Mouse (Mus musculus) MEL (cell line): Measurements from ENCODE around the gene Kank1. TPM values are rescaled to one million over a fixed set of nuclear protein-coding genes. Genes with fewer than 3 reads are reported as not detected.

Source experiments
- DNase-seq: peaks from one replicate; pipeline ENCODE4 v3.0.0; 2011; ENCODE audit warnings: low read depth, low spot score
- H3K27ac ChIP-seq: 2 replicates; pipeline ENCODE4 v1.5.1; 2012; ENCODE audit warnings: low read depth, mild to moderate bottlenecking, control low read depth, low read length, moderate library complexity; ENCODE audit not compliant: control insufficient read depth
- H3K27me3 ChIP-seq, 2 experiments: fragments of 150-350 bp in 1 of 2; sonication (generic) in 1 of 2; 2 replicates each; pipeline ENCODE4 v1.6.1; 2012; ENCODE audit warnings: low read length in 2 of 2, mild to moderate bottlenecking in 2 of 2, improper control_type of control experiment in 1 of 2, moderate library complexity in 1 of 2; ENCODE audit not compliant: insufficient read depth in 2 of 2, control insufficient read depth in 1 of 2
- H3K36me3 ChIP-seq, 2 experiments: 2 replicates each; pipeline ENCODE4 v1.6.1; 2012 to 2014; ENCODE audit warnings: low read length in 2 of 2, improper control_type of control experiment in 1 of 2, inconsistent platforms in 1 of 2, mild to moderate bottlenecking in 1 of 2; ENCODE audit not compliant: insufficient read depth in 2 of 2, control insufficient read depth in 1 of 2
- H3K4me1 ChIP-seq, 2 experiments: fragments of 150-350 bp in 1 of 2; sonication (generic) in 1 of 2; 2 replicates each; pipeline ENCODE4 v1.6.1; 2012; ENCODE audit warnings: low read length in 2 of 2, improper control_type of control experiment in 1 of 2, mild to moderate bottlenecking in 1 of 2; ENCODE audit not compliant: insufficient read depth in 2 of 2, control insufficient read depth in 1 of 2
- H3K4me3 ChIP-seq, 2 experiments: fragments of 150-350 bp in 1 of 2; sonication (generic) in 1 of 2; 2 replicates each; pipeline ENCODE4 v1.5.1; 2012; ENCODE audit warnings: low read depth in 2 of 2, low read length in 2 of 2, mild to moderate bottlenecking in 2 of 2, moderate library complexity in 2 of 2, control low read depth in 1 of 2, improper control_type of control experiment in 1 of 2; ENCODE audit not compliant: control insufficient read depth in 1 of 2, insufficient read depth in 1 of 2
- H3K79me2 ChIP-seq: 2 replicates; pipeline ENCODE4 v1.6.1; 2012; ENCODE audit warnings: mild to moderate bottlenecking, low read length, moderate library complexity; ENCODE audit not compliant: control insufficient read depth, poor library complexity, insufficient read depth
- H3K9ac ChIP-seq: 2 replicates; pipeline ENCODE4 v1.6.1; 2012; ENCODE audit warnings: low read depth, mild to moderate bottlenecking, control low read depth, low read length, moderate library complexity; ENCODE audit not compliant: control insufficient read depth, poor library complexity, severe bottlenecking
- H3K9me3 ChIP-seq: fragments of 150-350 bp; sonication (generic); replicated peaks from 2 replicates; pipeline ENCODE4 v1.6.1; 2012; ENCODE audit warnings: mild to moderate bottlenecking, low read length, improper control_type of control experiment, moderate library complexity; ENCODE audit not compliant: insufficient read depth
- BHLHE40 ChIP-seq: IDR thresholded peaks from 2 replicates; pipeline ENCODE4 v1.6.1; 2012; ENCODE audit warnings: low read depth, mild to moderate bottlenecking, inconsistent platforms, low read length, improper control_type of control experiment, borderline replicate concordance
- CHD1 ChIP-seq: IDR thresholded peaks from 2 replicates; pipeline ENCODE4 v1.6.1; 2012; ENCODE audit warnings: low read depth, mild to moderate bottlenecking, inconsistent platforms, low read length, improper control_type of control experiment
- CHD2 ChIP-seq: IDR thresholded peaks from 2 replicates; pipeline ENCODE4 v1.6.1; 2011; ENCODE audit warnings: low read length, improper control_type of control experiment
- CTCF ChIP-seq, 3 experiments: IDR thresholded peaks in 2 of 3; conservative IDR thresholded peaks in 1 of 3; 2 replicates each; pipeline ENCODE4 v1.5.1; 2011 to 2012; ENCODE audit warnings: low read length in 3 of 3, low read depth in 2 of 3, mild to moderate bottlenecking in 2 of 3, improper control_type of control experiment in 1 of 3, inconsistent platforms in 1 of 3, mixed read lengths in 1 of 3, moderate library complexity in 1 of 3; ENCODE audit not compliant: control insufficient read depth in 1 of 3, insufficient read depth in 1 of 3, poor library complexity in 1 of 3, severe bottlenecking in 1 of 3
- E2F4 ChIP-seq: IDR thresholded peaks from 2 replicates; pipeline ENCODE4 v1.6.1; 2011; ENCODE audit warnings: low read depth, low read length, improper control_type of control experiment, borderline replicate concordance
- EP300 ChIP-seq, 2 experiments: IDR thresholded peaks; 2 replicates each; pipeline ENCODE4 v1.6.1; 2011; ENCODE audit warnings: improper control_type of control experiment in 2 of 2, low read length in 2 of 2, low read depth in 1 of 2, mild to moderate bottlenecking in 1 of 2
- ETS1 ChIP-seq: IDR thresholded peaks from 2 replicates; pipeline ENCODE4 v1.6.1; 2012; ENCODE audit warnings: low read depth, mild to moderate bottlenecking, inconsistent platforms, low read length, improper control_type of control experiment, moderate library complexity
- GATA1 ChIP-seq: IDR thresholded peaks from 2 replicates; pipeline ENCODE4 v1.6.1; 2011; ENCODE audit warnings: low read depth, low read length, improper control_type of control experiment
- MAFK ChIP-seq: IDR thresholded peaks from 2 replicates; pipeline ENCODE4 v1.6.1; 2011; ENCODE audit warnings: low read depth, mild to moderate bottlenecking, low read length, improper control_type of control experiment, borderline replicate concordance
- MAZ ChIP-seq: IDR thresholded peaks from 2 replicates; pipeline ENCODE4 v1.6.1; 2012; ENCODE audit warnings: low read depth, mild to moderate bottlenecking, inconsistent platforms, low read length, improper control_type of control experiment
- MEF2A ChIP-seq: IDR thresholded peaks from 2 replicates; pipeline ENCODE4 v1.6.1; 2014; ENCODE audit warnings: low read depth, mild to moderate bottlenecking, inconsistent platforms, low read length, improper control_type of control experiment; ENCODE audit not compliant: poor library complexity, insufficient replicate concordance, severe bottlenecking; ENCODE audit errors: extremely low read depth
- MXI1 ChIP-seq: IDR thresholded peaks from 2 replicates; pipeline ENCODE4 v1.6.1; 2011; ENCODE audit warnings: mild to moderate bottlenecking, low read depth, low read length, improper control_type of control experiment
- MYC ChIP-seq: IDR thresholded peaks from 2 replicates; pipeline ENCODE4 v1.6.1; 2011; ENCODE audit warnings: low read depth, mild to moderate bottlenecking, low read length, improper control_type of control experiment, moderate library complexity
- NRF1 ChIP-seq: IDR thresholded peaks from 2 replicates; pipeline ENCODE4 v1.6.1; 2014; ENCODE audit warnings: low read depth, mild to moderate bottlenecking, inconsistent platforms, low read length, improper control_type of control experiment, moderate library complexity; ENCODE audit not compliant: poor library complexity, insufficient read depth, severe bottlenecking
- POLR2AphosphoS5 ChIP-seq: IDR thresholded peaks from 2 replicates; pipeline ENCODE4 v1.6.1; 2012; ENCODE audit warnings: low read depth, borderline replicate concordance, mild to moderate bottlenecking, inconsistent platforms, low read length, moderate library complexity, mixed read lengths
- RAD21 ChIP-seq: IDR thresholded peaks from 2 replicates; pipeline ENCODE4 v1.6.1; 2011; ENCODE audit warnings: mild to moderate bottlenecking, low read depth, low read length, improper control_type of control experiment
- RCOR1 ChIP-seq: IDR thresholded peaks from 2 replicates; pipeline ENCODE4 v1.6.1; 2012; ENCODE audit warnings: low read depth, mild to moderate bottlenecking, inconsistent platforms, low read length, improper control_type of control experiment
- SIN3A ChIP-seq: IDR thresholded peaks from 2 replicates; pipeline ENCODE4 v1.6.1; 2012; ENCODE audit warnings: low read length, improper control_type of control experiment, inconsistent platforms
- SMC3 ChIP-seq: IDR thresholded peaks from 2 replicates; pipeline ENCODE4 v1.6.1; 2011; ENCODE audit warnings: low read depth, low read length, improper control_type of control experiment
- ZC3H11A ChIP-seq: IDR thresholded peaks from 2 replicates; pipeline ENCODE4 v1.6.1; 2012; ENCODE audit warnings: low read depth, mild to moderate bottlenecking, inconsistent platforms, low read length, improper control_type of control experiment
- ZKSCAN1 ChIP-seq: IDR thresholded peaks from 2 replicates; pipeline ENCODE4 v1.6.1; 2012; ENCODE audit warnings: low read depth, mild to moderate bottlenecking, inconsistent platforms, low read length, improper control_type of control experiment, moderate library complexity
- ZNF384 ChIP-seq: IDR thresholded peaks from 2 replicates; pipeline ENCODE4 v1.6.1; 2012; ENCODE audit warnings: low read depth, mild to moderate bottlenecking, inconsistent platforms, low read length, improper control_type of control experiment
- polyA plus RNA-seq, 2 experiments: library from polyadenylated mRNA; stranded (reverse) in 1 of 2; unstranded in 1 of 2; fragments of >175 nt in 1 of 2; fragments of >200 nt in 1 of 2; gene quantifications; 2 replicates each; pipeline versions ENCODE4 v1.2.1 to v1.2.4; 2012; ENCODE audit warnings: low replicate concordance in 2 of 2, low read depth in 1 of 2; ENCODE audit not compliant: insufficient read length in 2 of 2, insufficient read depth in 1 of 2, missing spikeins in 1 of 2
- total RNA-seq: library from RNA; depleted of rRNA; stranded (reverse); fragments of 300-350 nt; gene quantifications from 2 replicates; pipeline ENCODE4 v1.2.3, GENCODE M21; 2012

Gene Kank1
- total and polyA plus RNA-seq, 3 experiments: not detected

DNA sequence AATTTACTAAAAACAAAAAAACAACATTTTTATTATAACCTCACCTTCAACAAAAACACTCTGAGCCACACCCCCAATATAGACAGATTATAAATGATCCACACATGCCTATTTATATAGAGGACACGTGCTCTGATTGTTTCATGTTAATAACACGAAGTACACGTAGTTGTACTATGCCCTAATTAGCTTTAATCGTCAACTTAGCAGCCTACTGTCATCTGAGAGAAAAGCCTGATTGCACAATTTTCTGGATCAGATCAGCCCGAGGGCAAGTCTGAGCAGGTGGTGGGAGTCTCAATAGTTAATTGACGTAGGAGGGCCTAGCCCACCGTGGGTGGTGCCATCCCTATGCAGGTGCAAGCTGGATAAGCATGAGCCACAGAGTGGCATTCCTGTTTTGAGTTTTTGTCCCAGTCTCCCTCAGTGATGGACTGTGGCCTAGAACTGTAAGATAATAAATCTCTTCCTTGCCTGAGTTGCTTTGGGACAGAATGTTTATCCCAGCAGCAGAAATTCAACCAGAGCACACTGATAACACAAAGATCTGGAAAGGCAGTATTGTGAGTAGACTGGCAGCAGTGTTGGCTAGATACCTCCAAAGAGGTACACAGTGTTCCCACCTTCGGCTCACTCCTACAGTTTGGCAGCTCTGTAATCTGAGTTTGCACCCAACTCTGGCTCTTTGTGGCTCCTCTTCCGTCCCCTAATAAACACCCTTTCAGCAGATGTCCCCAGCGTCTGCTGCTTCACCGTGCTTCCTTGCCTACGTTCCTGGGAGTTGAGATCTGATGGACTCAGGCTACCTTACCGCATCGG, 63.3 kb downstream of the Kank1 start:
- Histone ChIP-seq H3K4me1 (no peaks in the 10 kb centered on the region), H3K9me3 (no peaks in the 10 kb centered on the region), H3K79me2 (no peaks in the 10 kb centered on the region), H3K9ac (no peak overlapping the region), H3K27me3 (no peaks in the 10 kb centered on the region; a peak in 1 of 4 replicates), H3K36me3 (no peaks in the 10 kb centered on the region), H3K4me3 (no peak overlapping the region), H3K27ac (no peak overlapping the region)
- DNase-seq: no peak
- TF ChIP-seq POLR2AphosphoS5: no peak
- TF ChIP-seq ETS1: no peak
- TF ChIP-seq GATA1: no peak
- TF ChIP-seq NRF1: no peak
- no peak for TF ChIP-seq ZKSCAN1
- TF ChIP-seq BHLHE40: no peak
- TF ChIP-seq CTCF (IDR thresholded peaks at IDR 0.05 in 2 of 3, conservative IDR thresholded peaks at IDR 0.05 in 1 of 3; ENCODE audit: control insufficient read depth in 1 of 3, insufficient read depth in 1 of 3, low read depth in 2 of 3, low read length in 3 of 3, poor library complexity in 1 of 3, severe bottlenecking in 1 of 3): no peak
- no peak for TF ChIP-seq RCOR1
- TF ChIP-seq MAFK: no peak
- TF ChIP-seq RAD21: no peak
- no peak for TF ChIP-seq MEF2A
- no peak for TF ChIP-seq MXI1
- TF ChIP-seq CHD1: no peak
- no peak for TF ChIP-seq MYC
- no peak for TF ChIP-seq E2F4
- no peak for TF ChIP-seq EP300 (IDR thresholded peaks at IDR 0.05; ENCODE audit: low read depth in 1 of 2, low read length in 2 of 2)
- TF ChIP-seq CHD2: no peak
- no peak for TF ChIP-seq ZNF384
- TF ChIP-seq ZC3H11A: no peak
- no peak for TF ChIP-seq SIN3A

- no peak for DNase-seq
- no peak overlapping the region for H3K9ac ChIP-seq
- H3K4me3 ChIP-seq: no peak overlapping the region
- TF ChIP-seq RAD21: no peak
- TF ChIP-seq EP300 (IDR thresholded peaks at IDR 0.05; ENCODE audit: low read depth in 1 of 2, low read length in 2 of 2): no peak
- TF ChIP-seq MAZ: no peak
- no peak for TF ChIP-seq SMC3
- TF ChIP-seq, all 39 proteins: peak for 0
- Histone ChIP-seq H3K36me3 (no peaks in the 10 kb centered on the region), H3K79me2 (no peaks in the 10 kb centered on the region), H3K9me3 (no peaks in the 10 kb centered on the region), H3K27me3 (no peaks in the 10 kb centered on the region; a peak in 1 of 4 replicates), H3K4me1 (no peaks in the 10 kb centered on the region), H3K27ac (no peak overlapping the region)
These were observed 64.4 kb downstream of the Kank1 start for GRCm38 (mm10) chr19:25301189-25301588.
